Mouse (Mus musculus): Measurements from ENCODE around the gene Eno1. TPM values are rescaled to one million over a fixed set of nuclear protein-coding genes. Genes with fewer than 3 reads are reported as not detected.
A peak's percentile ranks its signal among the peaks of the same experiment; 100 is the strongest.

The Eno1 gene
- polyA plus RNA-seq (2017; shearing (Covaris generic)) = 100 to 1,000 TPM; 543 to 642 TPM

- ATAC-seq = peak; percentile 71
Observed at GRCm38 (mm10) chr4:150236521-150237481, at the start of gene Eno1. Gene Eno1 (plus strand): TSS chr4:150236721.

- ATAC-seq = no peak
Observed at GRCm38 (mm10) chr4:150188236-150188635, 48.3 kb upstream of the Eno1 start.

GRCm38 (mm10) chr4:150192199-150192598, 44.3 kb upstream of the Eno1 start:
- ATAC-seq = no peak

- no peak for ATAC-seq
Observed at GRCm38 (mm10) chr4:150193915-150194314, 42.6 kb upstream of the Eno1 start.

GRCm38 (mm10) chr4:150198268-150198667, 38.3 kb upstream of the Eno1 start:
- no peak for ATAC-seq

GRCm38 (mm10) chr4:150201232-150201631, 35.3 kb upstream of the Eno1 start, which contains the start of gene Car6:
Gene Car6 (minus strand): TSS chr4:150201332.
- no peak for ATAC-seq

GRCm38 (mm10) chr4:150202702-150203101, 33.8 kb upstream of the Eno1 start:
- no peak for ATAC-seq

- no peak for ATAC-seq
Observed at GRCm38 (mm10) chr4:150204877-150205276, 31.6 kb upstream of the Eno1 start.

- ATAC-seq = no peak
Observed at GRCm38 (mm10) chr4:150209751-150210150, 26.8 kb upstream of the Eno1 start.

- ATAC-seq = no peak
Observed at GRCm38 (mm10) chr4:150210306-150210705, 26.2 kb upstream of the Eno1 start.

- ATAC-seq = no peak
Observed at GRCm38 (mm10) chr4:150211930-150212552, 24.5 kb upstream of the Eno1 start.

- ATAC-seq = no peak
Observed at GRCm38 (mm10) chr4:150212553-150212971, 24.0 kb upstream of the Eno1 start.

GRCm38 (mm10) chr4:150213910-150214309, 22.6 kb upstream of the Eno1 start:
- no peak for ATAC-seq

- no peak for ATAC-seq
Observed at GRCm38 (mm10) chr4:150216423-150216822, 20.1 kb upstream of the Eno1 start.

- ATAC-seq = no peak
Observed at GRCm38 (mm10) chr4:150217042-150217554, 19.4 kb upstream of the Eno1 start.

- no peak for ATAC-seq
Observed at GRCm38 (mm10) chr4:150217935-150218334, 18.6 kb upstream of the Eno1 start.

GRCm38 (mm10) chr4:150219501-150220292, 16.8 kb upstream of the Eno1 start:
- ATAC-seq = no peak

GRCm38 (mm10) chr4:150220584-150220983, 15.9 kb upstream of the Eno1 start:
- no peak for ATAC-seq

GRCm38 (mm10) chr4:150221017-150221640, 15.4 kb upstream of the Eno1 start:
- no peak for ATAC-seq

- no peak for ATAC-seq
Observed at GRCm38 (mm10) chr4:150223830-150224229, 12.7 kb upstream of the Eno1 start.

- ATAC-seq = no peak
Observed at GRCm38 (mm10) chr4:150225700-150226099, 10.8 kb upstream of the Eno1 start.
